Mouse (Mus musculus) adrenal gland, postnatal 0 days (tissue): Measurements from ENCODE around the gene Leo1. TPM values are rescaled to one million over a fixed set of nuclear protein-coding genes. Genes with fewer than 3 reads are reported as not detected.

Source experiments
- polyA plus RNA-seq: library from polyadenylated mRNA; unstranded; fragments of >200 nt; fragmentation: Nextera tagmentation; extraction: Ambion mirVana; gene quantifications from 2 replicates; pipeline ENCODE4 v1.2.1, GENCODE M21; 2015

Gene Leo1
- polyA plus RNA-seq: 18.7 and 21.9 TPM in 2 replicates

DNA sequence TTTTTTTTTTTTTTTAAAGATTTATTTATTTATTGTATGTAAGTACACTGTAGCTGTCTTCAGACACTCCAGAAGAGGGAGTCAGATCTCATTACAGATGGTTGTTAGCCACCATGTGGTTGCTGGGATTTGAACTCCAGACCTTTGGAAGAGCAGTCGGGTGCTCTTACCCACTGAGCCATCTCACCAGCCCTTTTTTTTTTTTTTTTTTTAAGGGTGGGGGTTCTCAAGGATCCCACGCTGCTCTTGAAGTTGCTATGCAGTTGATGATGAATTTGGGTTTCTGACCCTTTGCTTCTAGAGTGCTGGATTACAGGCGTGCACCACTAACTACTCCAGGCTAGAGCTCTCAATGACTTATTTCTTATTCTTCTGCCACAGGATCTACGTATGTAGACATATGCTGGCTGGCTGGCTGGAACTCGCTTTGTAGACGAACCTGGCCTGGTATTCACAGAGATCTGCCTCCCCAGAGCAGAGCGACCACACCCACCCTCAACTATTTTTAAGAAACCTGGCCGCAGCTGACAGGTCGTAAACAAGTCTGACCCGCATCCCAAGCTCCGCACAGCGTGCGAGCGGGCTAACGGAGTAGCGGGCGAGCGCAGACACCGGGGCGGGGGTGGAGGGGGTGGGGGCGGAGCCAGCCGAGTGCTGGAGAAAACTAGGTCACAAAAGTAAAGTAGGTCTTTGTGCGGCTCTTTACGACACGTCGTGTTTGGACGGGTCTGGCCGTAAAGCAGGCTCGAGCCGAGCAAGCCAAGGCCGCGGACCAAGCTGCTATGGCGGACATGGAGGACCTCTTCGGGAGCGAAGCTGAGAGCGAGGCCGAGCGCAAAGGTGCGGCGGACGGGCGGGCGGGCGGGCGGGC is at the start of gene Leo1:
Gene Leo1, plus strand, starts transcription at position 729 of the 871 bp plus-strand sequence.

DNA sequence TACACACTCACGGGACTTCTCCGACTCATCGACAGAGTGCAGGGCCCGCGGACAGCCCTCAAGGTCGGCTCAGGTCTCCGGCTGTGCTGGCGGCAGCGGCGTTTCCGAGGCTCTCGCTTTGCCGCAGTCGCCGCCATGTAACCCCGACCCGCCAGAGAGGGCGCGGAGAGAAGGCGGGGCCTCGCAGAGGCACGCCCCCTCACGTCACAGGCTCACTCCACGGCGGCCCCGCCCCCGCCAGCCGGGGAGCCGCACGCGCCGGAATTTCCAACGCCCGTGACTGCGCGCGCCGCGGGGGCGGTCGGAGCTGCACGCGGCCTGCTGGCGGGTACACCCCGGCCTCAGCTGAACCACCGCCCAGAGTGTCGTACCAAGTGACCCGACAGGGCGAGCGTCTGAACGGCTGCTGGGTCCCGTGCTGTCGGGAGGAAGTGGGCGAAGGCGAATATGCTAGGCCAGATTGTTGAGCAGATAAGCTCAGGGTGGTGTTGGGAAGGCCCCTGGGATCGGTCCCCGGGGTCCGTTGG is 31.4 kb upstream of the Leo1 start, which contains the start of gene Mapk6:
Gene Mapk6, minus strand, starts transcription at position 154 of the 527 bp plus-strand sequence.

Other genes with a start within 250 kb of the Leo1 start
- gene Myo5c, start 209.5 kb upstream of the Leo1 start, polyA plus RNA-seq: 0.08 and 0.36 TPM in 2 replicates
- gene Gnb5, start 135.2 kb upstream of the Leo1 start, polyA plus RNA-seq: 36.9 and 41.9 TPM in 2 replicates
- gene Bcl2l10, start 93.8 kb upstream of the Leo1 start, polyA plus RNA-seq: 0.22 TPM in 1 of 2 replicates, not detected in the other
- gene Mapk6, start 31.5 kb upstream of the Leo1 start, polyA plus RNA-seq: 19.8 and 25.1 TPM in 2 replicates
- 71.7 and 75.7 TPM in 2 replicates for gene Tmod3, start 118.1 kb downstream of the Leo1 start, polyA plus RNA-seq
- gene Tmod2, start 169.8 kb downstream of the Leo1 start, polyA plus RNA-seq: 49.2 and 95.4 TPM in 2 replicates
- gene Lysmd2, start 184.2 kb downstream of the Leo1 start, polyA plus RNA-seq: 47.3 and 49.0 TPM in 2 replicates
- 27.8 and 41.9 TPM in 2 replicates for gene Scg3, start 242.5 kb downstream of the Leo1 start, polyA plus RNA-seq